ENCODE assay signal across 18 mouse cellular contexts in the genomic region with DNA sequence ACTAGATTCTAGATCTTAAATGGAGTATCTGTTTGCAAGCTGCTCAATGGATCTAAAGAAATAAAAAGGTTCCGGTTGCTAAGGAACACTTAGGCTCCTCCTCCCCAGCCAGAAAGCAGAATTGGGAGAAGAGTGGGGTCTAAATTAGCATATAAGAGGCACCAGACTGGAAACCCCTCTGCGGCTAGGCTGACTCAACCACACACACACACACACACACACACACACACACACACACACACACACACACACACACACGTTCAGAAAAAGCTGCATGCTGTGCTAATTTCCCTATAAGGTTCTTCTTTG.
A peak's percentile ranks its signal among the peaks of the same experiment; 100 is the strongest.
DNase-seq lines count a peak whose midpoint lies in the region; ATAC-seq and TF ChIP-seq lines count a peak whose summit lies in the region.
"Had no signal": no experiment of that assay in that cellular context is flagged by ENCODE, and none has a peak within 500 bp of the region (broad histone marks: within the 10 kb centered on the region; RNA-seq: fewer than 3 reads in every experiment).

No protein-coding gene starts in this region.

- H3K4me3 ChIP-seq in hindbrain, embryonic 10.5 days: no peak overlapping the region
- H3K4me3 ChIP-seq in hindbrain, embryonic 12.5 days: no peak overlapping the region
- peak overlapping the region; percentile 43; the same call in 1 of the 2 replicates for H3K4me3 ChIP-seq in E14TG2a.4 (replicated peaks; ENCODE audit: low read length)
- H3K4me3 ChIP-seq in midbrain, embryonic 12.5 days: no peak overlapping the region
- H3K4me3 ChIP-seq: erythroblast, embryonic 14.5 days; left cerebral cortex, adult 2 months; limb, embryonic 15.5 days had no signal

- peak; percentile 17 for DNase-seq in hindbrain, embryonic 10.5 days (ENCODE audit: low spot score)
- DNase-seq in R1 (ENCODE audit: low read depth, low spot score): peak; percentile 92
- no peak for DNase-seq in spleen, postnatal 10 days (ENCODE audit: low spot score in 2 of 2)
- no peak for DNase-seq in ovary, adult 18-20 months (ENCODE audit: low spot score)
- DNase-seq: adrenal gland, postnatal 36 days; cerebellum, adult 11 months; gastrocnemius, postnatal 10 days; lung, embryonic 14.5 days; thymus, postnatal 36 days had no signal

- no peaks in the 10 kb centered on the region for H3K27me3 ChIP-seq in hindbrain, embryonic 10.5 days (ENCODE audit: insufficient read depth, poor library complexity, severe bottlenecking)
- H3K27me3 ChIP-seq in hindbrain, embryonic 12.5 days: no peaks in the 10 kb centered on the region
- H3K27me3 ChIP-seq in E14TG2a.4 (ENCODE audit: insufficient read depth, low read length): no peaks in the 10 kb centered on the region
- no peaks in the 10 kb centered on the region for H3K27me3 ChIP-seq in midbrain, embryonic 12.5 days
- H3K27me3 ChIP-seq: limb, embryonic 15.5 days had no signal

- peak overlapping the region; percentile 59; the same call in 1 of the 2 replicates for H3K27ac ChIP-seq in hindbrain, embryonic 10.5 days
- H3K27ac ChIP-seq in hindbrain, embryonic 12.5 days: no peak overlapping the region
- no peak overlapping the region for H3K27ac ChIP-seq in midbrain, embryonic 12.5 days (replicated peaks)
- H3K27ac ChIP-seq: kidney, postnatal 0 days; left cerebral cortex, adult 2 months; limb, embryonic 15.5 days had no signal

- no peaks in the 10 kb centered on the region for H3K36me3 ChIP-seq in hindbrain, embryonic 10.5 days
- H3K36me3 ChIP-seq in hindbrain, embryonic 12.5 days: no peaks in the 10 kb centered on the region
- H3K36me3 ChIP-seq in E14TG2a.4 (ENCODE audit: insufficient read depth, low read length): peaks cover 12% of the 10 kb centered on the region
- H3K36me3 ChIP-seq in midbrain, embryonic 12.5 days: no peaks in the 10 kb centered on the region
- H3K36me3 ChIP-seq: limb, embryonic 15.5 days had no signal

- H3K4me1 ChIP-seq in hindbrain, embryonic 10.5 days (replicated peaks): peaks cover 17% of the 10 kb centered on the region
- H3K4me1 ChIP-seq in hindbrain, embryonic 12.5 days: peaks cover 4% of the 10 kb centered on the region; the same call in 1 of the 2 replicates
- H3K4me1 ChIP-seq in E14TG2a.4 (replicated peaks; ENCODE audit: low read depth, low read length): peaks cover 81% of the 10 kb centered on the region
- peaks cover 6% of the 10 kb centered on the region for H3K4me1 ChIP-seq in midbrain, embryonic 12.5 days
- H3K4me1 ChIP-seq: limb, embryonic 15.5 days had no signal

- 32% methylated on average over 3 of the region's 3 CpGs for WGBS in hindbrain, embryonic 10.5 days
- 29% methylated on average over 3 of the region's 3 CpGs for WGBS in hindbrain, embryonic 12.5 days
- 40% methylated on average over 3 of the region's 3 CpGs for WGBS in midbrain, embryonic 12.5 days

- H3K9me3 ChIP-seq in hindbrain, embryonic 10.5 days: no peaks in the 10 kb centered on the region
- no peaks in the 10 kb centered on the region for H3K9me3 ChIP-seq in hindbrain, embryonic 12.5 days (replicated peaks)
- peaks cover 20% of the 10 kb centered on the region for H3K9me3 ChIP-seq in E14TG2a.4 (ENCODE audit: low read length)
- no peaks in the 10 kb centered on the region for H3K9me3 ChIP-seq in midbrain, embryonic 12.5 days
- H3K9me3 ChIP-seq: limb, embryonic 15.5 days had no signal

- ATAC-seq in hindbrain, embryonic 12.5 days (ENCODE audit: low FRiP score): no peak
- peak; percentile 42; the same call in 1 of the 2 replicates for ATAC-seq in midbrain, embryonic 12.5 days (ENCODE audit: low FRiP score, low read depth)
- ATAC-seq: CD4-positive, CD25-positive, alpha-beta regulatory T cell, adult 4 months; inflammation-experienced regulatory T-cells, adult 6 months had no signal

- no peak overlapping the region for H3K4me2 ChIP-seq in hindbrain, embryonic 12.5 days (replicated peaks)
- H3K4me2 ChIP-seq in midbrain, embryonic 12.5 days (replicated peaks): no peak overlapping the region
- H3K4me2 ChIP-seq: limb, embryonic 15.5 days; lung, embryonic 14.5 days had no signal

- no peak overlapping the region for H3K9ac ChIP-seq in hindbrain, embryonic 12.5 days
- no peak overlapping the region for H3K9ac ChIP-seq in midbrain, embryonic 12.5 days (replicated peaks)
- H3K9ac ChIP-seq: limb, embryonic 15.5 days; lung, embryonic 14.5 days had no signal

- no peak for TF ChIP-seq CTCF in E14TG2a.4 (conservative IDR thresholded peaks at IDR 0.05; ENCODE audit: low read length)

Comparison
In these comparisons a context has a peak if more than half of its experiments do, and no peak if none do; other contexts are left out.
1. DNase-seq: peak in hindbrain, embryonic 10.5 days (single experiment) and R1 (single experiment); none in spleen, postnatal 10 days (0 of 2) and ovary, adult 18-20 months (single experiment).